Mouse (Mus musculus) Patski (cell line): Measurements from ENCODE around the gene Twsg1. TPM values are rescaled to one million over a fixed set of nuclear protein-coding genes. Genes with fewer than 3 reads are reported as not detected.

Experiments used
- ATAC-seq: fragments of 100-300 bp; one replicate; pipeline ENCODE4 v1.8.0; 2021
- CTCF ChIA-PET: fragments of 350-600 bp; sonication (Branson Sonifier 250); formaldehyde crosslinking; loops from one replicate; lab custom pipeline; 2022; ENCODE audit warnings: inconsistent platforms; lab: Charles Lee
- POLR2A ChIA-PET: fragments of 350-600 bp; sonication (Branson Sonifier 250); formaldehyde crosslinking; loops from one replicate; lab custom pipeline; 2022; ENCODE audit warnings: antibody characterized with exemption, inconsistent platforms; lab: Charles Lee
- DNase-seq: peaks from one replicate; pipeline ENCODE4 v3.0.0-alpha.2; 2011; ENCODE audit warnings: low read depth, low spot score
- H3K27me3 ChIP-seq: fragments of 371-371 bp; one replicate; pipeline ENCODE4 v1.5.1; 2021
- CTCF ChIP-seq: fragments of 100-300 bp; IDR thresholded peaks from one replicate; pipeline ENCODE4 v1.5.1; 2021
- in situ Hi-C: fragments of 300-500 bp; cut with MboI; formaldehyde crosslinking; loops from 3 replicates; pipeline ENCODE4 v1.11.1; 2018; ENCODE audit warnings: low pct_unique_long_range_greater_than_20kb, mixed read lengths
- polyA plus RNA-seq: library from polyadenylated mRNA; unstranded; gene quantifications from one replicate; pipeline ENCODE4 v1.2.3, GENCODE M21; 2021

Gene Twsg1
- polyA plus RNA-seq, 1 experiment from 2014 or later: 162 TPM

GRCm38 (mm10) chr17:65919235-65919634 lies 31.8 kb downstream of the Twsg1 start:
- ChIA-PET CTCF (no interaction called here), POLR2A (no interaction called here)
- in situ Hi-C loops: no loop called here
- TF ChIP-seq CTCF: no peak
- no peaks in the 10 kb centered on the region for H3K27me3 ChIP-seq
- no peak for ATAC-seq
- DNase-seq: no peak

GRCm38 (mm10) chr17:65916135-65916668 lies 34.8 kb downstream of the Twsg1 start:
- CTCF ChIA-PET: interaction anchor here (1.0 to 1.8 kb wide), 5 partner anchors 19 to 45 kb away, joined by 3 to 6 read pairs (median 3); partner anchors contain the start of gene Twsg1
- peak; percentile 91 for DNase-seq

GRCm38 (mm10) chr17:65914083-65914482 lies 36.9 kb downstream of the Twsg1 start:
- ChIA-PET CTCF (no interaction called here), POLR2A (no interaction called here)
- no peaks in the 10 kb centered on the region for H3K27me3 ChIP-seq
- TF ChIP-seq CTCF: no peak
- DNase-seq: no peak
- ATAC-seq: no peak
- in situ Hi-C loops: no loop called here

More at GRCm38 (mm10) chr17:65916135-65916668, 34.8 kb downstream of the Twsg1 start:
- in situ Hi-C loops: no loop called here
- ATAC-seq: peak; percentile 98
- H3K27me3 ChIP-seq: no peaks in the 10 kb centered on the region
- POLR2A ChIA-PET: interaction anchor here (0.7 to 1.1 kb wide), 3 partner anchors 12 to 34 kb away, joined by 3 to 4 read pairs (median 3); no protein-coding TSS in a partner anchor
- no peak for TF ChIP-seq CTCF

GRCm38 (mm10) chr17:65912202-65912601 lies 38.8 kb downstream of the Twsg1 start:
- no peaks in the 10 kb centered on the region for H3K27me3 ChIP-seq
- no peak for TF ChIP-seq CTCF
- DNase-seq (no peak), ATAC-seq (no peak)
- CTCF ChIA-PET: no interaction called here
- in situ Hi-C loops: no loop called here
- POLR2A ChIA-PET: no interaction called here

- POLR2A ChIA-PET: no interaction called here
- in situ Hi-C loops: no loop called here
- CTCF ChIA-PET: no interaction called here
- no peaks in the 10 kb centered on the region for H3K27me3 ChIP-seq
- DNase-seq: no peak
- no peak for ATAC-seq
- no peak for TF ChIP-seq CTCF
Measured at GRCm38 (mm10) chr17:65911285-65912069, 39.5 kb downstream of the Twsg1 start.

GRCm38 (mm10) chr17:65908270-65908669 lies 42.8 kb downstream of the Twsg1 start:
- POLR2A ChIA-PET: no interaction called here

GRCm38 (mm10) chr17:65906895-65907401 lies 44.1 kb downstream of the Twsg1 start:
- ChIA-PET CTCF (no interaction called here), POLR2A (no interaction called here)
- no peaks in the 10 kb centered on the region for H3K27me3 ChIP-seq
- no peak for ATAC-seq
- no peak for DNase-seq
- no peak for TF ChIP-seq CTCF
- in situ Hi-C loops: no loop called here

More at GRCm38 (mm10) chr17:65908270-65908669, 42.8 kb downstream of the Twsg1 start:
- in situ Hi-C loops: no loop called here
- CTCF ChIA-PET: no interaction called here
- no peaks in the 10 kb centered on the region for H3K27me3 ChIP-seq
- DNase-seq: no peak
- ATAC-seq: no peak
- TF ChIP-seq CTCF: no peak

- TF ChIP-seq CTCF: no peak
- in situ Hi-C loops: no loop called here
- H3K27me3 ChIP-seq: no peaks in the 10 kb centered on the region
- ChIA-PET POLR2A (no interaction called here), CTCF (no interaction called here)
- DNase-seq (no peak), ATAC-seq (no peak)
Measured at GRCm38 (mm10) chr17:65906313-65906894, 44.6 kb downstream of the Twsg1 start.

- H3K27me3 ChIP-seq: no peaks in the 10 kb centered on the region
- ChIA-PET POLR2A (interaction anchor here (1.6 kb wide), 1 partner anchor 11 kb away, joined by 4 read pairs; no protein-coding TSS in a partner anchor), CTCF (no interaction called here)
- in situ Hi-C loops: no loop called here
- ATAC-seq (no peak), DNase-seq (no peak)
- TF ChIP-seq CTCF: no peak
Measured at GRCm38 (mm10) chr17:65905241-65905640, 45.8 kb downstream of the Twsg1 start.

- no peak for TF ChIP-seq CTCF
- POLR2A ChIA-PET: interaction anchor here (1.6 kb wide), 1 partner anchor 12 kb away, joined by 4 read pairs; no protein-coding TSS in a partner anchor
- no peak for DNase-seq
- in situ Hi-C loops: no loop called here
- CTCF ChIA-PET: no interaction called here
- H3K27me3 ChIP-seq: no peaks in the 10 kb centered on the region
- ATAC-seq: no peak
Measured at GRCm38 (mm10) chr17:65903826-65904225, 47.2 kb downstream of the Twsg1 start.
